Mouse (Mus musculus) ES-E14 (cell line): Measurements from ENCODE around the gene Cptp.

Experiments
- CHD2 ChIP-seq: IDR thresholded peaks from 2 replicates; pipeline ENCODE4 v1.6.1; 2014; ENCODE audit warnings: mild to moderate bottlenecking, low read depth, low read length, inconsistent platforms
- MAFK ChIP-seq: IDR thresholded peaks from 2 replicates; pipeline ENCODE4 v1.6.1; 2014; ENCODE audit warnings: mild to moderate bottlenecking, low read depth, low read length, inconsistent platforms; ENCODE audit not compliant: insufficient read depth

GRCm38 (mm10) chr4:155821025-155821424, 48.2 kb downstream of the Cptp start:
- TF ChIP-seq CHD2 (no peak), MAFK (no peak)
